In genomic region chr19:29236658-29237385, GRCm38 (mm10) we compare ENCODE assay signal across 10 mouse cellular contexts. TPM values are rescaled to one million over a fixed set of nuclear protein-coding genes. Genes with fewer than 3 reads are reported as not detected.
DNase-seq lines count a peak whose midpoint lies in the region; ATAC-seq lines count a peak whose summit lies in the region.
"Had no signal": no experiment of that assay in that cellular context is flagged by ENCODE, and none has a peak within 500 bp of the region (broad histone marks: within the 10 kb centered on the region; RNA-seq: fewer than 3 reads in every experiment).

No protein-coding gene starts in this region.

- H3K9me3 ChIP-seq in heart, embryonic 15.5 days (replicated peaks), result no peaks in the 10 kb centered on the region
- H3K9me3 ChIP-seq in erythroblast, embryonic 14.5 days (ENCODE audit: control insufficient read depth, low read length), result no peaks in the 10 kb centered on the region

- no peak overlapping the region for H3K4me3 ChIP-seq in heart, embryonic 15.5 days
- peak overlapping the region; percentile 42 for H3K4me3 ChIP-seq in erythroblast, embryonic 14.5 days (replicated peaks)

- H3K27me3 ChIP-seq in heart, embryonic 15.5 days, result no peaks in the 10 kb centered on the region
- no peaks in the 10 kb centered on the region for H3K27me3 ChIP-seq in erythroblast, embryonic 14.5 days (ENCODE audit: control insufficient read depth)
- H3K27me3 ChIP-seq: Patski had no signal

- peak overlapping the region; percentile 40 for H3K4me2 ChIP-seq in heart, embryonic 15.5 days

- H3K36me3 ChIP-seq in heart, embryonic 15.5 days, result no peaks in the 10 kb centered on the region
- H3K36me3 ChIP-seq in erythroblast, embryonic 14.5 days (ENCODE audit: control insufficient read depth), result no peaks in the 10 kb centered on the region

- peaks cover 24% of the 10 kb centered on the region for H3K4me1 ChIP-seq in heart, embryonic 15.5 days (replicated peaks)
- peaks cover 82% of the 10 kb centered on the region for H3K4me1 ChIP-seq in erythroblast, embryonic 14.5 days (ENCODE audit: control insufficient read depth)

- intact Hi-C loops in left cerebral cortex, postnatal 25 days (cut with DNase I), result no loop called here

- H3K9ac ChIP-seq in heart, embryonic 15.5 days, result 0 out of 2 replicates have a peak overlapping the region, but pooled peaks have one; percentile 21

- ATAC-seq in heart, embryonic 15.5 days (replicated peaks; ENCODE audit: insufficient number of reproducible peaks, insufficient read depth, low FRiP score, low read depth), result no peak
- ATAC-seq in CD4-positive, CD25-positive, alpha-beta regulatory T cell, adult 4 months, result peak; percentile 89
- ATAC-seq: Patski had no signal

- no peak for DNase-seq in heart, adult 9 months (ENCODE audit: low spot score in 2 of 2)
- DNase-seq in natural killer cell, adult 2 months (ENCODE audit: low spot score in 2 of 2), result peak; percentile 45 to 70
- no peak for DNase-seq in adrenal gland, adult 2 months
- DNase-seq in left cerebral cortex, postnatal 25 days (ENCODE audit: low spot score in 2 of 2), result no peak
- DNase-seq in lung, postnatal 25 days (ENCODE audit: low spot score), result no peak
- DNase-seq: cerebellum, adult 11-12 months had no signal

- peak overlapping the region; percentile 45; the same call in 1 of the 2 replicates for H3K27ac ChIP-seq in heart, embryonic 15.5 days

- WGBS in heart, embryonic 15.5 days, result 39% methylated on average over 9 of the region's 9 CpGs

RNA-seq across cellular contexts. Expression of gene Jak2, which starts 14.8 kb away (rescaled TPM):
- 5.7 and 7.6 TPM in 2 replicates for polyA plus RNA-seq in heart, embryonic 15.5 days (2015; fragmentation: Nextera tagmentation; extraction: Ambion mirVana)
- 10 to 100 TPM; 14.9 to 19.1 TPM for polyA plus RNA-seq in CD4-positive, CD25-positive, alpha-beta regulatory T cell, adult 4 months (2017; shearing (Covaris generic))
- polyA plus RNA-seq in erythroblast, embryonic 14.5 days (2012), result 0.50 and 0.67 TPM in 2 replicates
- total RNA-seq in adrenal gland, adult 2 months (2021), result 10 to 100 TPM; 18.2 to 19.2 TPM
- polyA plus RNA-seq in adrenal gland, adult 2 months (2012; rRNA removed), result 3.1 and 3.2 TPM in 2 replicates
- 10 to 100 TPM; 32.9 to 36.0 TPM for total RNA-seq in left cerebral cortex, postnatal 25 days (2021)

Comparison
In these comparisons a context has a peak if more than half of its experiments do, and no peak if none do; other contexts are left out.
1. DNase-seq: peak in natural killer cell, adult 2 months (2 of 2); none in heart, adult 9 months (0 of 2), adrenal gland, adult 2 months (single experiment), left cerebral cortex, postnatal 25 days (0 of 2) and lung, postnatal 25 days (single experiment).